26 mouse cellular contexts compared by ENCODE assay signal in genomic region chrX:93928379-93928778, GRCm38 (mm10). TPM values are rescaled to one million over a fixed set of nuclear protein-coding genes. Genes with fewer than 3 reads are reported as not detected.
A peak's percentile ranks its signal among the peaks of the same experiment; 100 is the strongest.
DNase-seq lines count a peak whose midpoint lies in the region; ATAC-seq and TF ChIP-seq lines count a peak whose summit lies in the region.
"Had no signal": no experiment of that assay in that cellular context is flagged by ENCODE, and none has a peak within 500 bp of the region (broad histone marks: within the 10 kb centered on the region; RNA-seq: fewer than 3 reads in every experiment).

No protein-coding gene starts in this region.

- ATAC-seq in erythroblast, adult 5-6 weeks (replicated peaks; ENCODE audit: low FRiP score, poor library complexity, severe bottlenecking) = 0 out of 2 replicates have a peak, but pooled peaks have one; percentile 35
- ATAC-seq in liver, embryonic 12.5 days = peak; percentile 36; the same call in 1 of the 2 replicates
- ATAC-seq in megakaryocyte-erythroid progenitor cell, adult 5-6 weeks (replicated peaks; ENCODE audit: low FRiP score, low TSS enrichment, poor library complexity, severe bottlenecking) = peak; percentile 53
- ATAC-seq: CD4-positive, CD25-positive, alpha-beta regulatory T cell, adult 4 months; forebrain, embryonic 13.5 days; hindbrain, embryonic 16.5 days; lung, postnatal 0 days had no signal

- no peak overlapping the region for H3K4me3 ChIP-seq in kidney, adult 2 months (ENCODE audit: insufficient read depth, low read depth, low read length)
- no peak overlapping the region for H3K4me3 ChIP-seq in liver, embryonic 12.5 days
- H3K4me3 ChIP-seq: embryonic facial prominence, embryonic 15.5 days; forebrain, embryonic 13.5 days; heart, adult 2 months; kidney, embryonic 15.5 days; limb, embryonic 13.5 days had no signal

- TF ChIP-seq POLR2A in kidney, adult 2 months (IDR thresholded peaks at IDR 0.05; ENCODE audit: low read depth, low read length) = no peak

- peak; percentile 35 for DNase-seq in kidney, adult 2 months
- no peak for DNase-seq in kidney, adult 18-20 months
- no peak for DNase-seq in cerebellum, postnatal 36 days
- DNase-seq in layer of hippocampus, postnatal 10 days (ENCODE audit: low spot score in 2 of 2) = no peak
- DNase-seq in spleen, postnatal 36 days (ENCODE audit: low spot score in 2 of 2) = no peak
- DNase-seq: adrenal gland, postnatal 14 days; cerebellum, adult 9-11 months; heart, adult 2 months; layer of hippocampus, postnatal 36 days; retina, postnatal 1 day; thymus, postnatal 25 days had no signal

- peak overlapping the region; percentile 42 for H3K4me2 ChIP-seq in liver, embryonic 12.5 days
- H3K4me2 ChIP-seq: embryonic facial prominence, embryonic 15.5 days; forebrain, embryonic 13.5 days; kidney, embryonic 15.5 days; limb, embryonic 13.5 days had no signal

- no peaks in the 10 kb centered on the region for H3K27me3 ChIP-seq in kidney, adult 2 months (replicated peaks; ENCODE audit: control insufficient read depth, insufficient read depth, low read length)
- H3K27me3 ChIP-seq in liver, embryonic 12.5 days (replicated peaks) = no peaks in the 10 kb centered on the region
- H3K27me3 ChIP-seq: forebrain, embryonic 13.5 days had no signal

- no peaks in the 10 kb centered on the region for H3K36me3 ChIP-seq in kidney, adult 2 months (ENCODE audit: control insufficient read depth, insufficient read depth, low read length)
- H3K36me3 ChIP-seq in liver, embryonic 12.5 days = no peaks in the 10 kb centered on the region
- H3K36me3 ChIP-seq: embryonic facial prominence, embryonic 15.5 days; G1E; kidney, embryonic 15.5 days; limb, embryonic 13.5 days had no signal

- H3K27ac ChIP-seq in kidney, adult 2 months (ENCODE audit: insufficient read depth, low read depth, low read length) = no peak overlapping the region; the same call in 1 of the 2 replicates
- H3K27ac ChIP-seq in liver, embryonic 12.5 days = peak overlapping the region; percentile 81
- H3K27ac ChIP-seq: embryonic facial prominence, embryonic 15.5 days; forebrain, embryonic 13.5 days; heart, adult 2 months; kidney, embryonic 15.5 days; limb, embryonic 13.5 days had no signal

- no peaks in the 10 kb centered on the region for H3K9me3 ChIP-seq in liver, embryonic 12.5 days (replicated peaks)
- H3K9me3 ChIP-seq: embryonic facial prominence, embryonic 15.5 days; forebrain, embryonic 13.5 days; G1E; kidney, embryonic 15.5 days; limb, embryonic 13.5 days had no signal

- no peaks in the 10 kb centered on the region for H3K4me1 ChIP-seq in kidney, adult 2 months (ENCODE audit: control insufficient read depth, insufficient read depth, low read length)
- H3K4me1 ChIP-seq in liver, embryonic 12.5 days = peaks cover 27% of the 10 kb centered on the region
- H3K4me1 ChIP-seq: embryonic facial prominence, embryonic 15.5 days; forebrain, embryonic 13.5 days; kidney, embryonic 15.5 days; limb, embryonic 13.5 days had no signal

- no peak for TF ChIP-seq CTCF in kidney, adult 2 months (conservative IDR thresholded peaks at IDR 0.05; ENCODE audit: insufficient read depth, insufficient read length, low read depth, low read length)

- WGBS in kidney, adult 2 months = 41% methylated on average over 3 of the region's 3 CpGs
- WGBS in liver, embryonic 12.5 days (ENCODE audit: insufficient replicate concordance) = 43% methylated on average over 3 of the region's 3 CpGs

- H3K9ac ChIP-seq in liver, embryonic 12.5 days = no peak overlapping the region
- H3K9ac ChIP-seq: embryonic facial prominence, embryonic 15.5 days; forebrain, embryonic 13.5 days; kidney, embryonic 15.5 days; limb, embryonic 13.5 days had no signal

RNA-seq across cellular contexts. Expression of gene AU015836, which starts 40.1 kb away (rescaled TPM):
- 0.06 TPM in 1 of 2 replicates, not detected in the other for polyA plus RNA-seq in kidney, adult 2 months (2012; rRNA removed)
- total RNA-seq in erythroblast, adult 5-6 weeks (2015; ENCODE audit: low replicate concordance) = not detected in 2 replicates
- not detected in 2 replicates for total RNA-seq in erythroblast, adult 5-6 weeks (2017; ENCODE audit: low replicate concordance)
- 0.17 and 0.37 TPM in 2 replicates for polyA plus RNA-seq in liver, embryonic 12.5 days (2016; fragmentation: Nextera tagmentation; extraction: Ambion mirVana)
- total RNA-seq in megakaryocyte-erythroid progenitor cell, adult 5-6 weeks (2014; fragmentation: Nextera tagmentation) = not detected in 2 replicates
- total RNA-seq in megakaryocyte-erythroid progenitor cell, adult 5-6 weeks (2017) = not detected in 2 replicates
- total RNA-seq in layer of hippocampus, postnatal 10 days (2021) = not detected
- total RNA-seq: adrenal gland, postnatal 14 days; G1E; gastrocnemius, adult 8-10 months; heart, adult 2 months; hematopoietic stem cell, adult 5-6 weeks; layer of hippocampus, postnatal 36 days; left cerebral cortex, postnatal 14 days had no signal
- polyA plus RNA-seq: brain, embryonic 14.5 days; CD4-positive, CD25-positive, alpha-beta regulatory T cell, adult 4 months; embryonic facial prominence, embryonic 15.5 days; forebrain, embryonic 13.5 days; G1E; heart, adult 2 months; hindbrain, embryonic 16.5 days; kidney, embryonic 15.5 days; lung, postnatal 0 days had no signal
